Mouse (Mus musculus): ENCODE measurements around the gene Gm20458.

The Gm20458 gene

GRCm38 (mm10) chr2:164434681-164435080, 26.1 kb upstream of the Gm20458 start:
- DNase-seq (ENCODE audit: low read depth, low spot score) = no peak

GRCm38 (mm10) chr2:164435216-164436090, 25.3 kb upstream of the Gm20458 start:
- no peak for DNase-seq (ENCODE audit: low read depth, low spot score)

GRCm38 (mm10) chr2:164436215-164436913, 24.4 kb upstream of the Gm20458 start:
- no peak for DNase-seq (ENCODE audit: low read depth, low spot score)

- no peak for DNase-seq (ENCODE audit: low read depth, low spot score)
Measured at GRCm38 (mm10) chr2:164436961-164437360, 23.8 kb upstream of the Gm20458 start.

GRCm38 (mm10) chr2:164437710-164438109, 23.1 kb upstream of the Gm20458 start:
- no peak for DNase-seq (ENCODE audit: low read depth, low spot score)

- DNase-seq (ENCODE audit: low read depth, low spot score) = no peak
Measured at GRCm38 (mm10) chr2:164438257-164438656, 22.5 kb upstream of the Gm20458 start.

GRCm38 (mm10) chr2:164439001-164439421, 21.8 kb upstream of the Gm20458 start:
- DNase-seq (ENCODE audit: low read depth, low spot score) = no peak

- DNase-seq (ENCODE audit: low read depth, low spot score) = no peak
Measured at GRCm38 (mm10) chr2:164440314-164440713, 20.5 kb upstream of the Gm20458 start.

GRCm38 (mm10) chr2:164441155-164441554, 19.6 kb upstream of the Gm20458 start:
- DNase-seq (ENCODE audit: low read depth, low spot score) = no peak

GRCm38 (mm10) chr2:164441731-164442130, 19.0 kb upstream of the Gm20458 start:
- DNase-seq (ENCODE audit: low read depth, low spot score) = no peak

GRCm38 (mm10) chr2:164442315-164443050, 18.3 kb upstream of the Gm20458 start:
- DNase-seq (ENCODE audit: low read depth, low spot score) = no peak

- DNase-seq (ENCODE audit: low read depth, low spot score) = no peak
Measured at GRCm38 (mm10) chr2:164443051-164443437, 17.7 kb upstream of the Gm20458 start.

GRCm38 (mm10) chr2:164443460-164444000, 17.2 kb upstream of the Gm20458 start, which contains the start of gene Sdc4:
Gene Sdc4 (minus strand): TSS chr2:164443887.
- no peak for DNase-seq (ENCODE audit: low read depth, low spot score)

GRCm38 (mm10) chr2:164444701-164445100, 16.1 kb upstream of the Gm20458 start:
- no peak for DNase-seq (ENCODE audit: low read depth, low spot score)

GRCm38 (mm10) chr2:164445399-164446085, 15.2 kb upstream of the Gm20458 start:
- no peak for DNase-seq (ENCODE audit: low read depth, low spot score)

GRCm38 (mm10) chr2:164446086-164446469, 14.7 kb upstream of the Gm20458 start:
- DNase-seq (ENCODE audit: low read depth, low spot score) = no peak

- no peak for DNase-seq (ENCODE audit: low read depth, low spot score)
Measured at GRCm38 (mm10) chr2:164448140-164448539, 12.6 kb upstream of the Gm20458 start.

GRCm38 (mm10) chr2:164448921-164449320, 11.8 kb upstream of the Gm20458 start:
- DNase-seq (ENCODE audit: low read depth, low spot score) = no peak

- DNase-seq (ENCODE audit: low read depth, low spot score) = no peak
Measured at GRCm38 (mm10) chr2:164449341-164450042, 11.3 kb upstream of the Gm20458 start.

- DNase-seq (ENCODE audit: low read depth, low spot score) = no peak
Measured at GRCm38 (mm10) chr2:164452000-164452676, 8.6 kb upstream of the Gm20458 start.
